Mouse (Mus musculus) cerebellum, adult 2 months (tissue): Measurements from ENCODE around the gene Slc9a7.

Experiments used
- CTCF ChIP-seq: fragments of 200-500 bp; IDR thresholded peaks from 2 replicates; pipeline ENCODE4 v1.5.1; 2011; ENCODE audit warnings: low read depth, mild to moderate bottlenecking, control low read depth, low read length, moderate library complexity, borderline replicate concordance; ENCODE audit not compliant: insufficient read depth
- POLR2A ChIP-seq: fragments of 200-500 bp; IDR thresholded peaks from 2 replicates; pipeline ENCODE4 v1.6.1; 2011; ENCODE audit warnings: low read length, control low read depth, borderline replicate concordance; ENCODE audit not compliant: insufficient read depth

DNA sequence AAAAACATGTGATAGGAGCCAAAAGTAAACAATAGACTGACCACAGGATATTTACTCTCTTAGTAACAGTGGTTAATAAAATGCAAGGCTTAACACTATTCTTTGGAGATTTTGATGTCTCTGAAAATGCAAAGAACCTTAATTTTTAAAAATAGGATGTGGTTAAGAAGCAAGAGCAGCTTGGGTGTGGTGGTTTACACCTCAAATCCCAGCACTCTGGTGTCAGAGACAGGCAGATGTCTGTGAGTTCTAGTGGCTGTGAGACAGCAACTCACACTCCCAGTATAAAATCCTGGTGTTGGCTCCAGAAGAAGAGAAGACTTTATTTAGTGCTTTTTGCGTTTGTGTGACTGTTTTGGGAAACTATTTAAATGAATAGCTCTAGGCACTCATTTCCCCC lies 19.6 kb downstream of the Slc9a7 start:
- TF ChIP-seq CTCF (no peak), POLR2A (no peak)
